Mouse (Mus musculus): ENCODE measurements around the gene Gm14819.
"Not testable (repeated sequence)": the region's sequence is repeated elsewhere in the genome, so short reads cannot be mapped to it uniquely, and the experiment has no call there.

Gene Gm14819

GRCm38 (mm10) chrX:35403883-35404282 is at the start of gene Gm14819:
Gene Gm14819 (plus strand): TSS chrX:35404183.
- in situ Hi-C loops (cut with MboI, MseI), result not testable (repeated sequence)
